ENCODE assay signal across 27 mouse cellular contexts in the genomic region with DNA sequence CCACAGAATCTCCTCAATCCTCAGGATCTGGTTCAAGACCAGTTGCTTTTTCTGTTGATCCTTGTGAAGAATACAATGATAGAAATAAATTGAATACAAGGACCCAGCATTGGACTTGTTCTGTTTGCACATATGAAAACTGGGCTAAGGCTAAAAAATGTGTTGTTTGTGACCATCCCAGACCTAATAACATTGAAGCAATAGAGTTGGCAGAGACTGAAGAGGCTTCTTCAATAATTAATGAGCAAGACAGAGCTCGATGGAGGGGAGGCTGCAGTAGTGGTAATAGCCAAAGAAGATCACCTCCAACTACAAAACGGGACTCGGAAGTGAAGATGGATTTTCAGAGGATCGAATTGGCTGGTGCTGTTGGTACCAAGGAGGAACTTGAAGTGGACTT. TPM values are rescaled to one million over a fixed set of nuclear protein-coding genes. Genes with fewer than 3 reads are reported as not detected.
A peak's percentile ranks its signal among the peaks of the same experiment; 100 is the strongest.
DNase-seq lines count a peak whose midpoint lies in the region; ATAC-seq and TF ChIP-seq lines count a peak whose summit lies in the region.
"Had no signal": no experiment of that assay in that cellular context is flagged by ENCODE, and none has a peak within 500 bp of the region (broad histone marks: within the 10 kb centered on the region; RNA-seq: fewer than 3 reads in every experiment).

No protein-coding gene starts in this region.

- no peaks in the 10 kb centered on the region for H3K9me3 ChIP-seq in lung, embryonic 15.5 days
- no peaks in the 10 kb centered on the region for H3K9me3 ChIP-seq in stomach, embryonic 14.5 days (ENCODE audit: control insufficient read depth, low read depth, low read length)
- H3K9me3 ChIP-seq in stomach, postnatal 0 days (ENCODE audit: control insufficient read depth, low read length), result no peaks in the 10 kb centered on the region
- H3K9me3 ChIP-seq: forebrain, embryonic 10.5 days; forebrain, embryonic 13.5 days; G1E had no signal

- H3K4me2 ChIP-seq in lung, embryonic 15.5 days, result no peak overlapping the region
- H3K4me2 ChIP-seq in stomach, embryonic 14.5 days (replicated peaks; ENCODE audit: low read depth, low read length), result no peak overlapping the region
- H3K4me2 ChIP-seq in stomach, postnatal 0 days (replicated peaks; ENCODE audit: low read depth), result no peak overlapping the region
- H3K4me2 ChIP-seq: forebrain, embryonic 13.5 days; heart, embryonic 11.5 days; hindbrain, embryonic 14.5 days had no signal

- no peak overlapping the region for H3K4me3 ChIP-seq in heart, adult 2 months
- H3K4me3 ChIP-seq in lung, embryonic 15.5 days, result no peak overlapping the region
- H3K4me3 ChIP-seq in stomach, embryonic 14.5 days (ENCODE audit: low read depth, low read length), result no peak overlapping the region
- H3K4me3 ChIP-seq in stomach, postnatal 0 days (ENCODE audit: low read depth, low read length), result no peak overlapping the region
- H3K4me3 ChIP-seq: forebrain, embryonic 10.5 days; forebrain, embryonic 13.5 days had no signal

- ATAC-seq in lung, embryonic 15.5 days (ENCODE audit: borderline replicate concordance, extremely low read depth, low FRiP score, low TSS enrichment), result no peak
- ATAC-seq in stomach, embryonic 14.5 days (ENCODE audit: insufficient number of reproducible peaks, insufficient read depth, low FRiP score, low read depth), result no peak
- ATAC-seq in stomach, postnatal 0 days (ENCODE audit: low FRiP score, low TSS enrichment), result no peak
- ATAC-seq: forebrain, embryonic 13.5 days; forebrain, embryonic 16.5 days; hindbrain, postnatal 0 days; Patski had no signal

- WGBS in heart, adult 2 months, result 87% methylated on average over 4 of the region's 4 CpGs
- WGBS in lung, embryonic 15.5 days, result 79% methylated on average over 4 of the region's 4 CpGs
- 87% methylated on average over 4 of the region's 4 CpGs for WGBS in stomach, embryonic 14.5 days
- 67% methylated on average over 4 of the region's 4 CpGs for WGBS in stomach, postnatal 0 days

- DNase-seq in heart, adult 2 months, result no peak
- DNase-seq in heart, postnatal 10 days, result no peak
- DNase-seq in kidney, adult 9 months, result peak; percentile 17
- DNase-seq in kidney, postnatal 10 days, result no peak
- no peak for DNase-seq in lung, postnatal 25 days (ENCODE audit: low spot score)
- no peak for DNase-seq in stomach, postnatal 0 days (ENCODE audit: low spot score)
- DNase-seq: adrenal gland, postnatal 10 days; adrenal gland, postnatal 36 days; B cell, adult 2 months; cerebellum, adult 18-20 months; cerebellum, adult 9-10 months; cerebellum, postnatal 14 days; gastrocnemius, postnatal 25 days; heart, adult 18-20 months; heart, postnatal 14 days; heart, postnatal 4 days had no signal

- H3K27me3 ChIP-seq in heart, adult 2 months (ENCODE audit: control insufficient read depth, insufficient read depth, low read length), result no peaks in the 10 kb centered on the region
- H3K27me3 ChIP-seq in lung, embryonic 15.5 days, result no peaks in the 10 kb centered on the region
- H3K27me3 ChIP-seq in stomach, embryonic 14.5 days (ENCODE audit: control insufficient read depth, insufficient read depth, low read length), result no peaks in the 10 kb centered on the region
- no peaks in the 10 kb centered on the region for H3K27me3 ChIP-seq in stomach, postnatal 0 days (ENCODE audit: control insufficient read depth, insufficient read depth, low read length)
- H3K27me3 ChIP-seq: CH12.LX; forebrain, embryonic 13.5 days; Patski had no signal

- peaks cover 25% of the 10 kb centered on the region for H3K36me3 ChIP-seq in heart, adult 2 months (ENCODE audit: control insufficient read depth, insufficient read depth, low read length)
- H3K36me3 ChIP-seq in lung, embryonic 15.5 days, result no peaks in the 10 kb centered on the region
- H3K36me3 ChIP-seq in stomach, embryonic 14.5 days (ENCODE audit: control insufficient read depth, insufficient read depth, low read length), result no peaks in the 10 kb centered on the region
- H3K36me3 ChIP-seq in stomach, postnatal 0 days (ENCODE audit: control insufficient read depth, insufficient read depth, low read length), result no peaks in the 10 kb centered on the region

- H3K4me1 ChIP-seq in heart, adult 2 months (ENCODE audit: control insufficient read depth, insufficient read depth, low read length), result peaks cover 5% of the 10 kb centered on the region
- peaks cover 11% of the 10 kb centered on the region for H3K4me1 ChIP-seq in lung, embryonic 15.5 days
- peaks cover 6% of the 10 kb centered on the region; the same call in 1 of the 2 replicates for H3K4me1 ChIP-seq in stomach, embryonic 14.5 days (ENCODE audit: control insufficient read depth, insufficient read depth, low read length)
- no peaks in the 10 kb centered on the region for H3K4me1 ChIP-seq in stomach, postnatal 0 days (replicated peaks; ENCODE audit: control insufficient read depth, insufficient read depth)
- H3K4me1 ChIP-seq: forebrain, embryonic 10.5 days; forebrain, embryonic 13.5 days had no signal

- intact Hi-C loops in heart, adult 2 months (cut with DNase I), result no loop called here
- intact Hi-C loops in heart, postnatal 10 days (cut with DNase I), result no loop called here

- TF ChIP-seq EP300 in heart, adult 2 months (IDR thresholded peaks at IDR 0.05; ENCODE audit: insufficient read depth, low read depth, low read length), result no peak
- TF ChIP-seq EP300 in stomach, postnatal 0 days (optimal IDR thresholded peaks at IDR 0.05), result no peak

- TF ChIP-seq POLR2A in heart, adult 2 months (IDR thresholded peaks at IDR 0.05; ENCODE audit: insufficient read depth, low read depth, low read length), result no peak

- TF ChIP-seq CTCF in heart, adult 2 months (IDR thresholded peaks at IDR 0.05), result no peak
- no peak for TF ChIP-seq CTCF in stomach, postnatal 0 days (IDR thresholded peaks at IDR 0.05; ENCODE audit: low read depth)

- H3K9ac ChIP-seq in heart, adult 2 months (ENCODE audit: low read depth, low read length), result no peak overlapping the region
- no peak overlapping the region for H3K9ac ChIP-seq in lung, embryonic 15.5 days
- no peak overlapping the region for H3K9ac ChIP-seq in stomach, embryonic 14.5 days (replicated peaks; ENCODE audit: low read depth, low read length)
- no peak overlapping the region for H3K9ac ChIP-seq in stomach, postnatal 0 days (ENCODE audit: low read length)
- H3K9ac ChIP-seq: forebrain, embryonic 13.5 days; hindbrain, embryonic 14.5 days had no signal

- H3K79me2 ChIP-seq in heart, adult 2 months (replicated peaks; ENCODE audit: control insufficient read depth, insufficient read depth, low read length), result peaks cover 5% of the 10 kb centered on the region

- peak overlapping the region; percentile 40 for H3K27ac ChIP-seq in heart, adult 2 months
- H3K27ac ChIP-seq in lung, embryonic 15.5 days, result peak overlapping the region; percentile 1; the same call in 1 of the 2 replicates
- H3K27ac ChIP-seq in stomach, embryonic 14.5 days (ENCODE audit: low read length), result peak overlapping the region; percentile 2; the same call in 1 of the 2 replicates
- no peak overlapping the region for H3K27ac ChIP-seq in stomach, postnatal 0 days (replicated peaks)
- H3K27ac ChIP-seq: forebrain, embryonic 10.5 days; forebrain, embryonic 13.5 days; hindbrain, embryonic 14.5 days; hindbrain, postnatal 0 days had no signal

RNA-seq across cellular contexts. Expression of a gene that starts 19.0 kb away (rescaled TPM):
- total RNA-seq in heart, adult 2 months (2021), result 10 to 100 TPM; 31.5 to 37.2 TPM
- 8.2 and 17.6 TPM in 2 replicates for polyA plus RNA-seq in heart, adult 2 months (2012; rRNA removed)
- 10 to 100 TPM; 34.8 to 36.2 TPM for total RNA-seq in heart, postnatal 10 days (2021)
- 10.8 and 11.9 TPM in 2 replicates for polyA plus RNA-seq in lung, embryonic 15.5 days (2015; fragmentation: Nextera tagmentation; extraction: Ambion mirVana)
- 17.3 and 18.7 TPM in 2 replicates for polyA plus RNA-seq in stomach, embryonic 14.5 days (2014; fragmentation: Nextera tagmentation; extraction: Ambion mirVana)
- polyA plus RNA-seq in stomach, postnatal 0 days (2015; fragmentation: Nextera tagmentation; extraction: Ambion mirVana), result 16.9 and 17.9 TPM in 2 replicates
